Mouse (Mus musculus) midbrain, postnatal 0 days (tissue): ENCODE data around the gene Cd2ap. TPM values are rescaled to one million over a fixed set of nuclear protein-coding genes. Genes with fewer than 3 reads are reported as not detected.

Experiments
- ATAC-seq: fragments of 200-750 bp; cut with Nextera tagmentation; 2 replicates; pipeline ENCODE4 v1.8.0; 2017; ENCODE audit warnings: moderate number of reproducible peaks, mild to moderate bottlenecking, moderate TSS enrichment, moderate library complexity; ENCODE audit not compliant: low FRiP score
- DNase-seq: peaks from one replicate; pipeline ENCODE4 v3.0.0-alpha.2; 2015; ENCODE audit warnings: low spot score
- H3K27ac ChIP-seq: fragments of 300-500 bp; sonication (generic); 2 replicates; pipeline ENCODE4 v1.5.1; 2014; ENCODE audit warnings: low read depth, mild to moderate bottlenecking, low read length, mixed read lengths
- H3K27me3 ChIP-seq: fragments of 300-500 bp; sonication (generic); 2 replicates; pipeline ENCODE4 v1.6.1; 2014; ENCODE audit warnings: low read length, control low read depth, mixed read lengths; ENCODE audit not compliant: insufficient read depth
- H3K36me3 ChIP-seq: fragments of 300-500 bp; sonication (generic); 2 replicates; pipeline ENCODE4 v1.6.1; 2014; ENCODE audit warnings: low read length, control low read depth, mixed read lengths; ENCODE audit not compliant: insufficient read depth
- H3K4me1 ChIP-seq: fragments of 300-500 bp; sonication (generic); 2 replicates; pipeline ENCODE4 v1.6.1; 2014; ENCODE audit warnings: mild to moderate bottlenecking, control low read depth, antibody characterized with exemption, low read length, mixed read lengths; ENCODE audit not compliant: insufficient read depth
- H3K4me2 ChIP-seq: fragments of 300-500 bp; sonication (generic); 2 replicates; pipeline ENCODE4 v1.6.1; 2014; ENCODE audit warnings: low read depth, mild to moderate bottlenecking, low read length, mixed read lengths; ENCODE audit not compliant: poor library complexity, severe bottlenecking
- H3K4me3 ChIP-seq: fragments of 300-500 bp; sonication (generic); 2 replicates; pipeline ENCODE4 v1.5.1; 2014; ENCODE audit warnings: low read depth, mild to moderate bottlenecking, low read length, moderate library complexity
- H3K9ac ChIP-seq: fragments of 300-500 bp; sonication (generic); replicated peaks from 2 replicates; pipeline ENCODE4 v1.6.1; 2014; ENCODE audit warnings: mild to moderate bottlenecking, low read length, moderate library complexity, mixed read lengths; ENCODE audit not compliant: poor library complexity, severe bottlenecking
- H3K9me3 ChIP-seq: fragments of 300-500 bp; sonication (generic); 2 replicates; pipeline ENCODE4 v1.6.1; 2016; ENCODE audit warnings: low read length, control low read depth
- CTCF ChIP-seq: IDR thresholded peaks from 2 replicates; pipeline ENCODE4 v1.5.1; 2016; ENCODE audit warnings: antibody characterized with exemption, mild to moderate bottlenecking
- WGBS: fragments of 180-500 bp; shearing (Covaris S2); extraction: QIAGEN DNeasy Blood & Tissue Kit; methylation state at CpG from one replicate; pipeline ENCODE4 v1.1.7; 2014; 5-methylcytosine and 5-hydroxymethylcytosine counted together
- polyA plus RNA-seq: library from polyadenylated mRNA; unstranded; fragments of >200 nt; fragmentation: Nextera tagmentation; extraction: Ambion mirVana; gene quantifications from 2 replicates; pipeline ENCODE4 v1.2.1, GENCODE M21; 2015
- total RNA-seq: library from RNA; depleted of rRNA; stranded (reverse); fragments of >200 nt; gene quantifications from 2 replicates; pipeline ENCODE4 v1.2.3, GENCODE M21; 2014

Gene Cd2ap
- total and polyA plus RNA-seq, 2 experiments from 2014 or later, result 5.9 to 15.5 TPM

- Histone ChIP-seq H3K4me2 (no peak overlapping the region), H3K36me3 (no peaks in the 10 kb centered on the region), H3K9ac (no peak overlapping the region), H3K9me3 (no peaks in the 10 kb centered on the region), H3K4me1 (no peaks in the 10 kb centered on the region), H3K4me3 (no peak overlapping the region), H3K27ac (no peak overlapping the region), H3K27me3 (no peaks in the 10 kb centered on the region)
- TF ChIP-seq CTCF, result no peak
- peak; percentile 11 for DNase-seq
- ATAC-seq, result no peak
- WGBS, result 78% methylated on average over 1 of the region's 1 CpGs
Measured at GRCm38 (mm10) chr17:42790787-42791186, 85.7 kb downstream of the Cd2ap start.

GRCm38 (mm10) chr17:42789723-42790122 lies 86.7 kb downstream of the Cd2ap start:
- no peaks in the 10 kb centered on the region for H3K4me1 ChIP-seq
- no peak overlapping the region for H3K9ac ChIP-seq
- DNase-seq, result no peak
- 85% methylated on average over 2 of the region's 2 CpGs for WGBS
- H3K27me3 ChIP-seq, result no peaks in the 10 kb centered on the region
- H3K27ac ChIP-seq, result no peak overlapping the region
- ATAC-seq, result no peak
- no peak for TF ChIP-seq CTCF
- no peaks in the 10 kb centered on the region for H3K36me3 ChIP-seq
- no peak overlapping the region for H3K4me2 ChIP-seq
- H3K4me3 ChIP-seq, result no peak overlapping the region
- H3K9me3 ChIP-seq, result no peaks in the 10 kb centered on the region

- ATAC-seq (no peak), DNase-seq (peak; percentile 6)
- Histone ChIP-seq H3K4me1 (no peaks in the 10 kb centered on the region), H3K27me3 (no peaks in the 10 kb centered on the region), H3K4me3 (no peak overlapping the region), H3K36me3 (no peaks in the 10 kb centered on the region), H3K9ac (no peak overlapping the region), H3K4me2 (no peak overlapping the region), H3K27ac (no peak overlapping the region), H3K9me3 (no peaks in the 10 kb centered on the region)
- 91% methylated on average over 5 of the region's 5 CpGs for WGBS
- TF ChIP-seq CTCF, result no peak
Measured at GRCm38 (mm10) chr17:42788686-42789453, 87.6 kb downstream of the Cd2ap start.

GRCm38 (mm10) chr17:42782156-42782757 lies 94.2 kb downstream of the Cd2ap start:
- ATAC-seq, result peak; percentile 64; the same call in 1 of the 2 replicates
- 61% methylated on average over 7 of the region's 7 CpGs for WGBS
- H3K4me3 ChIP-seq, result no peak overlapping the region
- H3K4me1 ChIP-seq, result no peaks in the 10 kb centered on the region
- peak; percentile 83 for TF ChIP-seq CTCF
- H3K27me3 ChIP-seq, result no peaks in the 10 kb centered on the region
- no peak overlapping the region for H3K27ac ChIP-seq
- no peak overlapping the region for H3K9ac ChIP-seq
- DNase-seq, result peak; percentile 81
- H3K36me3 ChIP-seq, result no peaks in the 10 kb centered on the region
- no peak overlapping the region for H3K4me2 ChIP-seq
- H3K9me3 ChIP-seq, result no peaks in the 10 kb centered on the region

- Histone ChIP-seq H3K27ac (no peak overlapping the region), H3K4me1 (no peaks in the 10 kb centered on the region), H3K27me3 (no peaks in the 10 kb centered on the region), H3K9ac (no peak overlapping the region), H3K9me3 (no peaks in the 10 kb centered on the region), H3K4me3 (no peak overlapping the region), H3K36me3 (no peaks in the 10 kb centered on the region), H3K4me2 (no peak overlapping the region)
- DNase-seq, result no peak
- TF ChIP-seq CTCF, result no peak
- ATAC-seq, result no peak
- 56% methylated on average over 2 of the region's 2 CpGs for WGBS
Measured at GRCm38 (mm10) chr17:42753791-42754190, 122.7 kb downstream of the Cd2ap start.

GRCm38 (mm10) chr17:42752173-42752572 lies 124.3 kb downstream of the Cd2ap start:
- Histone ChIP-seq H3K9ac (no peak overlapping the region), H3K4me1 (no peaks in the 10 kb centered on the region), H3K36me3 (no peaks in the 10 kb centered on the region), H3K4me3 (no peak overlapping the region), H3K27me3 (no peaks in the 10 kb centered on the region), H3K27ac (no peak overlapping the region), H3K4me2 (no peak overlapping the region), H3K9me3 (no peaks in the 10 kb centered on the region)
- ATAC-seq (no peak), DNase-seq (no peak)
- WGBS, result 97% methylated on average over 2 of the region's 2 CpGs
- TF ChIP-seq CTCF, result no peak
